Mouse (Mus musculus) liver, postnatal 0 days (tissue): Measurements from ENCODE around the gene Txlnb. TPM values are rescaled to one million over a fixed set of nuclear protein-coding genes. Genes with fewer than 3 reads are reported as not detected.

ENCODE experiments used
- ATAC-seq: fragments of 200-750 bp; cut with Nextera tagmentation; 2 replicates; pipeline ENCODE4 v1.8.0; 2017; ENCODE audit warnings: mild to moderate bottlenecking, moderate library complexity
- DNase-seq: peaks from one replicate; pipeline ENCODE4 v3.0.0-alpha.2; 2016
- H3K27ac ChIP-seq: fragments of 300-500 bp; sonication (generic); 2 replicates; pipeline ENCODE4 v1.5.1; 2014; ENCODE audit warnings: antibody characterized with exemption, moderate library complexity, mild to moderate bottlenecking, low read depth
- H3K27me3 ChIP-seq: fragments of 300-500 bp; sonication (generic); 2 replicates; pipeline ENCODE4 v1.6.1; 2014; ENCODE audit warnings: low read length, control low read depth, mixed read lengths; ENCODE audit not compliant: insufficient read depth
- H3K36me3 ChIP-seq: fragments of 300-500 bp; sonication (generic); replicated peaks from 2 replicates; pipeline ENCODE4 v1.6.1; 2014; ENCODE audit warnings: mild to moderate bottlenecking, control low read depth, low read length, moderate library complexity, mixed read lengths; ENCODE audit not compliant: insufficient read depth
- H3K4me1 ChIP-seq: fragments of 300-500 bp; sonication (generic); 2 replicates; pipeline ENCODE4 v1.6.1; 2014; ENCODE audit warnings: antibody characterized with exemption, mild to moderate bottlenecking, control low read depth; ENCODE audit not compliant: insufficient read depth
- H3K4me2 ChIP-seq: fragments of 300-500 bp; sonication (generic); 2 replicates; pipeline ENCODE4 v1.6.1; 2014; ENCODE audit warnings: low read depth, mild to moderate bottlenecking, low read length, moderate library complexity, mixed read lengths
- H3K4me3 ChIP-seq: fragments of 300-500 bp; sonication (generic); 2 replicates; pipeline ENCODE4 v1.5.1; 2014; ENCODE audit warnings: low read depth, low read length
- H3K9ac ChIP-seq: fragments of 300-500 bp; sonication (generic); replicated peaks from 2 replicates; pipeline ENCODE4 v1.6.1; 2014; ENCODE audit warnings: mild to moderate bottlenecking, moderate library complexity
- H3K9me3 ChIP-seq: fragments of 300-500 bp; sonication (generic); 2 replicates; pipeline ENCODE4 v1.6.1; 2016; ENCODE audit warnings: mild to moderate bottlenecking, control low read depth, low read length, mixed read lengths
- CTCF ChIP-seq: sonication (generic); IDR thresholded peaks from 2 replicates; pipeline ENCODE4 v1.5.1; 2016; ENCODE audit warnings: antibody characterized with exemption, low read depth
- EP300 ChIP-seq: IDR thresholded peaks from 2 replicates; pipeline ENCODE4 v1.6.1; 2016; ENCODE audit warnings: antibody characterized with exemption, low read depth, mild to moderate bottlenecking
- WGBS: fragments of 180-500 bp; shearing (Covaris S2); extraction: QIAGEN DNeasy Blood & Tissue Kit; methylation state at CpG from one replicate; pipeline ENCODE4 v1.1.7; 2014; ENCODE audit not compliant: insufficient replicate concordance; 5-methylcytosine and 5-hydroxymethylcytosine counted together
- polyA plus RNA-seq: library from polyadenylated mRNA; unstranded; fragments of >200 nt; fragmentation: Nextera tagmentation; extraction: Ambion mirVana; gene quantifications from 2 replicates; pipeline ENCODE4 v1.2.1, GENCODE M21; 2015

Txlnb gene
- polyA plus RNA-seq, 1 experiment from 2014 or later, result 0.05 TPM

DNA sequence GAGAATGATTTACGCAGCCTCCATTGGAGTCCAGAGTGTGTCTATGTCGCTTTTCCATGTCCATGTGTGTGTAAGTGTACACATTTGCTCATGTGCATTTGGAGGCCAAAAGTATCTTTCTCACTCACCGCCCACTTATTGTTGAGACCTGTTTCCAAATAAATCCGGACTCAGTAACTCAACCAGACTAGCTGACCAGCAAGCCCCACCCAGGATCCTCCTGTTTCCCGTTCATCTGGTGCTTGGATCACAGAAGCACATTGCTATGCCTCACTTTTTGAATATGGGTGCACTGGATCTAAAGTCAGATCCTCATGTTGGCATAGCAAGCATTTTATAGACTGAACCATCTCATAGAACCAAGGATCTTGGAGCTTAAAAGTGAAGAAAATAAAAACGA, 39.0 kb downstream of the Txlnb start:
- H3K9me3 ChIP-seq, result no peaks in the 10 kb centered on the region
- no peak for DNase-seq
- H3K9ac ChIP-seq, result no peak overlapping the region
- H3K36me3 ChIP-seq, result no peaks in the 10 kb centered on the region
- TF ChIP-seq EP300 (no peak), CTCF (no peak)
- WGBS, result 71% methylated on average over 6 of the region's 6 CpGs
- H3K4me1 ChIP-seq, result no peaks in the 10 kb centered on the region
- no peak overlapping the region for H3K4me2 ChIP-seq
- ATAC-seq, result no peak
- H3K27me3 ChIP-seq, result no peaks in the 10 kb centered on the region
- no peak overlapping the region for H3K4me3 ChIP-seq
- no peak overlapping the region for H3K27ac ChIP-seq

DNA sequence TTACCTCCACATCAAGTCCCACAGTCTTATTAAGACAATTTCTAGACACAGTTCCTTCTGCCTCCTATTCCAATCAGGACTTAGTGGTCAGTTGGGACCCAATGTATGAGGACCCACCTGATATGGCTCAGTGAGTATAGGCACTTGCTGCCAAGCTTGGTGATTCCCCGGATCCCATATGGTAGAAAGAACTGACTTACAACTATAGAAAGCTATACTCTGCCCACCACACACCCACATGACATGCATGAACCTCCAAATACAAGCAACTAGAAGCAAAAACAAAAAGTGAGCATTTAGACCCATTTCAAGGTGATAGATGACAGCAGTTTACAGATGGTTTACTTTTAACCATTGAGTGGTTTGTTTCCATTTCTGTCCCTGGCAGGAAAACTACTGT, 40.2 kb downstream of the Txlnb start:
- H3K4me3 ChIP-seq, result no peak overlapping the region
- H3K9me3 ChIP-seq, result no peaks in the 10 kb centered on the region
- ATAC-seq, result no peak
- 72% methylated on average over 1 of the region's 1 CpGs for WGBS
- no peak for DNase-seq
- no peak overlapping the region for H3K9ac ChIP-seq
- no peaks in the 10 kb centered on the region for H3K27me3 ChIP-seq
- no peak overlapping the region for H3K27ac ChIP-seq
- no peak overlapping the region for H3K4me2 ChIP-seq
- H3K4me1 ChIP-seq, result no peaks in the 10 kb centered on the region
- TF ChIP-seq EP300, result no peak
- TF ChIP-seq CTCF, result no peak
- no peaks in the 10 kb centered on the region for H3K36me3 ChIP-seq

DNA sequence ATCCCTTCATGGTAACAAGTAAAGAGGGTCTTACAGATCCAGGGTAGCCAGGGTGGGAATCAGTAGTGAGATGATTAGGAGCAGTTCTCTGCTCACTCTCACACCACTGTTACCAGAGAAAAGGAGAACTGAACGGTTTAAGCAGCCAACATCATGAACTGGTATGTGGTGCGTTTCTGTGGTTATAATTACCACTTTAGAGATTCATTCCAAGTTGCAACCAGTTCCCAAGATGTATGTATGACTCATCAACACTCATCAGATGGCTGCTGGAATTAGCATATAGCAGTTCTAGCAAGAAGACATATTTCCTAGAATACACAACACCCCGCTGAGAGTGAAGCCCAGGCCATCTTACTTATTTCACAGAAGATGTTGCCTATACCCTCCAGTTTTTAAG, 46.0 kb downstream of the Txlnb start:
- TF ChIP-seq CTCF (no peak), EP300 (no peak)
- Histone ChIP-seq H3K27me3 (no peaks in the 10 kb centered on the region), H3K4me1 (no peaks in the 10 kb centered on the region), H3K4me3 (no peak overlapping the region), H3K36me3 (no peaks in the 10 kb centered on the region), H3K9ac (no peak overlapping the region), H3K27ac (no peak overlapping the region), H3K9me3 (no peaks in the 10 kb centered on the region), H3K4me2 (no peak overlapping the region)
- WGBS, result 68% methylated on average over 3 of the region's 3 CpGs
- DNase-seq (no peak), ATAC-seq (no peak)

DNA sequence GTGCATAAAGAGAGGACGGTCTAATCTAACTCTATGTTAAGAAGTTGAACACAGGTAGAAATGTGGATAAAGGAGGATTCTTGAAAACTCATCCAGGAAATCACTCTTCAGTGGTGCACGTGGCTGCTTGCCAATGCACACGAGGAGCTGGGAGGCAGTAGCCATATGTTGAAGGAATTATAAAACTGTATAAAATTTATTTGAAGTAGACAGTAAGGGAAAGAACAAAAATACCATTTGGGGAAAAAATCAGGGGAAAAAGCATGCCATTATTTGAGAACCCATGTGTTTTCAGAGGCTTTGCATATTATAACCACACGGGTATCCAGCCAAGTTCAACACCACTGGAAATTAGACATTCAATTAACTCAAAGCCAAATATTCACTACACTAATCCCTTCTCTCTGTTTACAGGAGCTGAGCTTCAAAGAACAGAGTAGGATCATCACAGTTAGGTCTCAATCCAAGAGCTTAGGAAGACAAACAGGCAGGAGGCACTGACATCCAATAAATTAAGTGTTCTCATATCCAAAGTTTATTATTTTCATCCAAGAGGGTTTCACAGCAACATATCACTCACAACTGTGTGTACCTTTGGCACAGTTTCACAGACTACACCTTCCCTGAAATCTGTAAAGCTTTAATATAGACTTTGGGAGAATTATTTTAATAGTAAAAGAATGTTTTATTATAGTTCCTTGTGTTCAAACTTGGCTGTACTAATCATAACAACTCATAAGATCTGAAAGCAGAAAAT, 48.9 kb downstream of the Txlnb start:
- Histone ChIP-seq H3K4me3 (no peak overlapping the region), H3K9ac (no peak overlapping the region), H3K27ac (no peak overlapping the region), H3K4me2 (no peak overlapping the region), H3K9me3 (no peaks in the 10 kb centered on the region), H3K4me1 (no peaks in the 10 kb centered on the region), H3K36me3 (no peaks in the 10 kb centered on the region), H3K27me3 (no peaks in the 10 kb centered on the region)
- ATAC-seq, result no peak
- WGBS, result 66% methylated on average over 4 of the region's 4 CpGs
- DNase-seq, result no peak
- no peak for TF ChIP-seq CTCF
- no peak for TF ChIP-seq EP300

DNA sequence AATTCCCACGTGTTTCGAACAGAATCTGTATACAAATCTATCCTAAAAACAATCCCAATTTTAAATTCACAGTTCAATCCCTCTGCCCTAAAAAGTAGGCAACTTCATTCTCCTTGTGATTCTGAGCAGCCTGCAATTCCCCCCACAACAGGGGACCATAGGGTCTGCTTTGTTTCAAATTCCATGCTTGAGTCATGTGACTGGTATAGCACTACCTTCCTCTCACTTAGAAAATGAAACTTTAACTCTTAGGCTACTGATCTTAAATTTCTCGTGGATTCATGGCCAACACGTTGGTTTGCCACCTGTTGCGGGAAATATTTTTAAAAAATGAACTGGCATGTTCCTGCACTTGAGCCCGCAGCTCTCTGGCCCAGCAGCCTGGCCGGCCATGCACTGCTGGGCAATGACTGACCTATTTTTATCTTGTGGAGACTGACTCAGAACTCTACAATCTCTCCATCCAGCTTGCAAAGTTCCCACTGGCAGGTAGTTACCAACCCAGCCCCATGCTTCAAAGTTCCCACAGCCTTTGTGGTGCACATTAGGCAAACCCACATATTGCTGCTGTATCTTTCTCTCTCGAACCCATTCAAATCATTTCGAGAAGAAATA, 61.7 kb downstream of the Txlnb start:
- H3K9ac ChIP-seq, result no peak overlapping the region
- DNase-seq, result no peak
- no peak overlapping the region for H3K4me2 ChIP-seq
- no peaks in the 10 kb centered on the region for H3K4me1 ChIP-seq
- no peaks in the 10 kb centered on the region for H3K36me3 ChIP-seq
- H3K9me3 ChIP-seq, result no peaks in the 10 kb centered on the region
- H3K27me3 ChIP-seq, result no peaks in the 10 kb centered on the region
- no peak overlapping the region for H3K27ac ChIP-seq
- ATAC-seq, result no peak
- no peak for TF ChIP-seq EP300
- TF ChIP-seq CTCF, result no peak
- 77% methylated on average over 9 of the region's 9 CpGs for WGBS
- H3K4me3 ChIP-seq, result no peak overlapping the region

DNA sequence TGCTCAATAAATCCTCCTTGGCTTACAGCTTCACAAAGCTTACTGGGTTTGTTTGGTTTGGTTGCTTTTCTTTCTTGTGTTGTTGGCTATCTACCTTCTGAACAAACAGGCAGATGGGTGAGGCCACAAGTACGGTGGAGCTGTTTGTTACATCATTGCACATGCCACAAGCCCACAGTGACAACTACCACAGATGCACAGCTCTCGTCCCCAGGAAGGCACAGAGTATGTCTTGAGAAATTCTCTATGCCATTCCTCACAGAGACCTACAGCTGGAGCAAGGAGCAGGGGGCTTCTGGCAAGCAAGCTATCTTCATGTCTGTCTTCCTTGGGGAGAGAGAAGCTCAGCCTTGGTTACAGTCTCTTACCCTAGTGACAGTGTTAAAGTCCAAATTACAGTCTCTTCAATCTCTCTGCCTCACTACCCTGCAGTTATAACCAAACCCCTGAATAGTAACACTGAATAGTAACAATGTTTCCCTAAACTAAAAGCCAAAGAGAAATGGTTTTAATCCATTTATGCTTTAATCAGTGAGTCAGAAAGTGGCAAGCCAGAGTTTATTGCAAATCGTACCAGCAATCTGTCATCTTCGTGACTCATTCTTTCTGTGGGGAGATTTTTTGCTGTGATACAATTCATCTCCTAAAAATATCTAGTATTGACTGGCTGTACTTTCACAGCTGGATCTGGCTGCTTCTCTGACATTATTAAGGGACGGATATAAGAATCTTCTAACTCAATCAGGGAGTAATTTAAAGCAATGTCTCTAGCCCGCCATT, 64.9 kb downstream of the Txlnb start:
- H3K27me3 ChIP-seq, result no peaks in the 10 kb centered on the region
- TF ChIP-seq EP300 (no peak), CTCF (no peak)
- no peak overlapping the region for H3K4me3 ChIP-seq
- H3K4me2 ChIP-seq, result no peak overlapping the region
- WGBS, result 65% methylated on average over 6 of the region's 6 CpGs
- H3K9ac ChIP-seq, result no peak overlapping the region
- no peak for ATAC-seq
- H3K9me3 ChIP-seq, result no peaks in the 10 kb centered on the region
- no peak overlapping the region for H3K27ac ChIP-seq
- H3K4me1 ChIP-seq, result no peaks in the 10 kb centered on the region
- no peaks in the 10 kb centered on the region for H3K36me3 ChIP-seq
- no peak for DNase-seq
